Mouse (Mus musculus) kidney, postnatal 4 days (tissue): ENCODE measurements at regions not wholly inside any gene's neighbourhood (a gene's known extent, or its start where the extent isn't known, plus 50 kb on each side); places are given as distances from the start of the nearest gene placed in this dataset.

Experiments used
- DNase-seq, 2 experiments: peaks; one replicate each; pipeline ENCODE4 v3.0.0; 2021; ENCODE audit warnings: mixed read lengths in 2 of 2

- DNase-seq = no peak
Observed at GRCm38 (mm10) chr3:132484814-132485213, 144.8 kb upstream of the Gimd1 start.

DNA sequence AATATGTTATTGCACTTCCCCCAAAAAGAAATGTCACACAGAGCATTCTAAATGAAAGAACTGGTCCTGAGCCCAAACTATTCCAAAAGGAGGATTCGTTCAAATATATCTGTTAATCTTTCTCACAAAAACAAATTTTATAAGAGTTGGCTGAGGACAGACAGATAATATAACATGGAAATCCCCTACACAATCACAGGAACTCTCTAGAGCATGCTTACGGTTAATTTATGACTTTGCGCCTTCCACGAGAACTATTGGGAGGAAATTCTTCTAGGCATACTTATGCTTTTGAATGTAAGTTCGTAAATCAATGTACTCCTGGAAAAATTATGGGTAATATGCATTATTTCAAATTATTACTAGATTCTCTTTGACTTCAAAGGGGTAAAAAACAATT lies 144.1 kb upstream of the Gimd1 start:
- no peak for DNase-seq

DNA sequence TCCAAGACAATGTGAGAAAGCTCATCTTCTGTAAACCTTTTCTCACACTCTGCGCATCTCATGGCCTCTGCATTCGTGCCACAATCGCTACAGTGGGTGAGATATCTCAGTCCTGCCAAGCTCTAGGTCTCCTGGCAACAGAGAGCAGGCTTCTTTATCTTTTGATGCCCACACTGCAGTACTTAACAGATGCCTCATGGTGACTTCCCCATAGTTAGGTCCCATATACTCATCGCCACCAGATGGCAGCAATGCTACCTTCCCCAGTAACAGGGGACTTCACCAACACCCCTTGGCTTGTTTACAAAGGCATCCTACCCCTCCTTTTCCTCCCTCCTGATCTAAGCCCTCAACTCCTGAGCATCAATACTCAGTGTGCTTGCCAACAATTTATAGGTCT lies 123.5 kb upstream of the Gimd1 start:
- DNase-seq = peak; percentile 78 to 81

GRCm38 (mm10) chr3:132510240-132510639 lies 119.4 kb upstream of the Gimd1 start:
- DNase-seq = no peak

- DNase-seq = no peak
Observed at GRCm38 (mm10) chr3:132512526-132513102, 117.0 kb upstream of the Gimd1 start.

DNA sequence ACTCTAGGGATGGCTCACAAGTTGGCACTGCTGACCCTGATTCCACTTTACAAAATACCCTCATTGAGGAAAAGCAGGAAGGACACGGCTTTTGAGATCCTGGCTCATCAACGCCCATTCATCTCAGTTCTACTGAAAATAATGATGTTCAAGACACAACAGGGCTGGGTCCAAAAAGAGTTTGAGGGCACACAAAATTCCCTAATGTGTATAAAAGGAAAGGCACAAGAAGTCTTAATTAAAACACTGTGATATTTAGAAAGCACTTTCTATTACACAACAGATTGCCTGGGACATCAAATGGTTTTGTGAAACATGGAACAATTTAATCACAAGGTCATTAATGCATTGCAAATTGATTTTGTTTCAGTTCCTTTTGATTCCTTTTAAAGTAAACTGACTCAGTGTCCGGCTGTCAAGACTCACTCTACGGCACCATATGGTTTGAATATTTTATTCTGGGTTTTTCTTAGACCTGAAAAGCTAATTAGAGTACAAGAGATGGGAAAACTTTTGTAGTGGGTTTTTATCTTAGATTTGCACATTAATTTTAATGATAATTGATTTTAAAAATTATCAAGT lies 96.2 kb upstream of the Gimd1 start:
- DNase-seq = no peak

DNA sequence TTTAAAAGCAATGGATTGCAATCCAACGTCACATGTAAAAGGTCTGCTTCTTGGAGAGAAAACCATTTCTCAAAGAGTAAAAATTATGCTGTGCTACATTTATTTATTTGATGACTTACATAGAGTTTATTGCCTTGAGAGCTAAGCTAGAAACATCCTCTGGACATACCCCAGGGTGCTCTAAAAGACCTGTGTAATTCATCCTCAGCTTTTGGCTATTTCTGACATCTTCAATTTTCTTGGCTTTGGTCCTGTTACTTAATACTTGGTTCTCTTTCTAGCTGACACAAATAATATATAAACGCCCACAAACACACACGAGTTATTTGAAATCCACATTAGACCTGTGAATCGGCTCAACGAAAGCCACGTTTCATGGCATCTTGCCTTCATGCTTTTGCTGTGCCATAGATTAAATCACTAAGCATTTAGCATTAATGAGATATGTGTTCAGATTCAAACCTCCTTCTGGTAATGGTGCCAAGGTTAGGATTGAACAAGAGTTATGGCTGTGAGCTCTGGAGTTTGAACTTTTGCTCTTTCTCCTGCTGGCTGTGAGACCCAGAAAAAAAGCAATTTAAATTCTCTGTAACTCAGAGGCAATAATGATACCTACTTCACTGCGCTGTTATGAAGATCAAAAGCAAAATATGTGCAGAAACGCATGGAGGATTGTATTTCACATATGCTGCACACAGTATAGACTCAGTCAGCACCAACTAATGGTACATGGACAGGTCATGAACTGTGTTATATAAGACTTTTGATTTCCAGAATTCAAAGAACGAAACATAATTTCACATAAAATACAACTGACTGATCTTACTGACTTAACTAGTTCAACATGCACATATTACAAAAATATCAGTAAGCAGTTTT lies 89.6 kb upstream of the Gimd1 start:
- no peak for DNase-seq

DNA sequence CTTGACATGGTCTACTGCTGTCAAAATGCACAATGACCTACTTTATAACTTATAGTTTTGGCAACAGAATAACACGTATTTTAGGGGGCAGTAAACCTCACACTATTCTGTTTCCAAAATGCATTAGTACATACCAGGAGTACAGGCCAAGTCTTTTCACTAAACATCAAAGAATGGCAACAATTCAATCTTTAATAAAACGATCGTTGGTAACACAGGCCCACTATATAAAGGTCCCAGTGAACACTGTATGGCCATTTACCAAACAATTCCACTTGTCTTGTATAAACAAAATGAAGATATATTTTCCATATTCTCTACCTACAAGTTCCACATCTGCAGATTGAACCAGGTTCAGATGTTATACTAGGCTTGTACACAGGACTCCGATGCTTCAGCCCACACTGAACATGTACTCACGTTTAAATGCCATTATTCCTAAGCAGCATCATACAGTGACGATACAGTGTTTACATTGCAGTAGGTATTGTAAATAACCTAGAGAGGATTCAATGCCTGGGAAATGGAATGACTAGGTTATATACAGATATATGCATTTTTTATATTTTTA lies 78.3 kb upstream of the Gimd1 start:
- DNase-seq = no peak

GRCm38 (mm10) chr3:132565755-132566154 lies 63.9 kb upstream of the Gimd1 start:
- DNase-seq = no peak

GRCm38 (mm10) chr3:132566301-132566700 lies 63.3 kb upstream of the Gimd1 start:
- no peak for DNase-seq
